Mouse (Mus musculus) G1E (cell line): Measurements from ENCODE around the gene Adgrl3.

ENCODE experiments used
- CTCF ChIP-seq: IDR thresholded peaks from 2 replicates; pipeline ENCODE4 v1.5.1; 2012; ENCODE audit warnings: low read depth, low read length, inconsistent platforms, mixed read lengths
- POLR2AphosphoS5 ChIP-seq: IDR thresholded peaks from 2 replicates; pipeline ENCODE4 v1.6.1; 2012; ENCODE audit warnings: low read depth, low read length, inconsistent platforms; ENCODE audit not compliant: insufficient replicate concordance

GRCm38 (mm10) chr5:81582886-81583285 lies 562.9 kb downstream of the Adgrl3 start:
- no peak for TF ChIP-seq CTCF
- no peak for TF ChIP-seq POLR2AphosphoS5
